Mouse (Mus musculus) ovary, postnatal 10 days (tissue): ENCODE data around the gene Scgb1b10.
"Not testable (repeated sequence)": the region's sequence is repeated elsewhere in the genome, so short reads cannot be mapped to it uniquely, and the experiment has no call there.

Experiments
- DNase-seq: peaks from one replicate; pipeline ENCODE4 v3.0.0; 2022; ENCODE audit warnings: low spot score

Scgb1b10 gene

GRCm38 (mm10) chr7:32100553-32100952 is at the start of gene Scgb1b10:
Scgb1b10 (plus strand) TSS chr7:32100853.
- not testable (repeated sequence) for DNase-seq
